Mouse (Mus musculus) neutrophil, adult 65 days (primary cell): ENCODE measurements around the gene Fam83e. TPM values are rescaled to one million over a fixed set of nuclear protein-coding genes. Genes with fewer than 3 reads are reported as not detected.

Source experiments
- total RNA-seq: library from RNA; stranded (reverse); gene quantifications from 2 replicates; pipeline ENCODE4 v1.2.4, GENCODE M21; 2023

The Fam83e gene
- total RNA-seq: 0.16 and 0.20 TPM in 2 replicates

GRCm38 (mm10) chr7:45720413-45721233 lies at the start of gene Fam83e:
Gene Fam83e (plus strand): TSS chr7:45721212.

GRCm38 (mm10) chr7:45683396-45684050 lies 37.5 kb upstream of the Fam83e start, which contains the start of gene Ntn5:
Gene Ntn5 (plus strand): TSS chr7:45684022.

DNA sequence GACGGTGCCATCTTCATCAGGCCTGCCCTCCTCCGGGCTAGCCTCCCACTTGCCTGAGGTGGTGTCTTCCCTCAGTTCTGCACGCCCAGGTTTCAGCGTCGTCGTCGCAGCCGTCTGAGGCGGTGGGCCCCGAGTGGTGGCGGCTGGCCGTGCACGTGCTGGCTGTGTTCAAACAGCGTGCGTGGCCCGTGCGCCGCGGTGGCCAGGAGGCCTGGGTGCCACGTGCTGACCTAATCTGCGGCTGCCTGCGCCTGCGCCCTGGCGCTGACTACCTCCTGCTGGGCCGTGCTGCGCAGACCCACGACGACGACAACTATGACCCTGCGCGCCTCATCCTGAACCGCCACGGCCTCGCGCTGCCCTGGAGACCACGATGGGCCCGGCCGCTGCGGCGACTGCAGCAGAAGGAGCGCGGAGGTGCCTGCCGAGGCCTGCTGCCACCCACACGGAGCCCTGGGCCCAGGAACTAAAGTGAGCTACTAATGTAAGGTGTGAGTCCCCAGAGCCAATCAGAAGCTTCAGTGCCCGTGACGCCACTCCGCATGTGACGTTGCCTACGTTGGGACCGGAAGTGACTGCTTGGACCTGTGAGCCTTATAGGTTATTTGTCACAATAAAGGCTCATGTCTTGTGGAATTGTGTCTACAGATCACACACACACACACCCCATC lies 27.0 kb upstream of the Fam83e start, which contains the start of gene Sec1:
TSS of gene Sec1 (minus strand) at position 482 of the 671 bp plus-strand sequence.

DNA sequence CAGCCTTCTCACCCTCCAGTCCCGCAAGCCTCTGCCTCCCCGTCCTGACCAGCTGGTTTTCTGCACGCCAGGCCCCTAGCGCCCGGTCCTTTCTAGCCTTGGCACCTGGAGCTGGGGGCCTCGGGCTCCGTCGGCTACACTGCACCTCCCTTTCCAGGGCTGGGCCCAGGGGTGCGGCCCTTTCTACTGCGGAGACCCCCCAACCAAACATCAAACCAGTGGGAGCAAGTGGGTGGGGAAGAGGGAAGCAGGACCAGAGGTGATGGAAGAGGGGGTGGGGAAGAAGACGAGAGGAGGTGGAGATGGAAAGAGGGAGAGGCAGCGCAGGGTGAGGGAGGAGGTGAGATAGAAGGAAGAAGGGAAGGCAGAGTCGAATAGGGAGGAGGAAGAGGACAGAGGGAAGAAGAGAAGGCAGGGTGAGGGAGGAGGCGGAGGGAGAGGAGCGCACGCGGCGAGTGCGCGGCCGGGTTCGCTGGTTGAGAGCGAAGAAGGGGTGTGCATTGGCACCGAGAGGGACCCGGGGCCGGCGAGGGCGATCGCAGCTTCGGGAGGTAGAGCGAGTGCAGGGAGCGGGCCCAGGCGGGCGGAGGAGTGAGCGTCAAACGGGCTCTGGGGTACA lies 21.4 kb upstream of the Fam83e start, which contains the start of gene Car11:
TSS of gene Car11 (plus strand) at position 321 of the 619 bp plus-strand sequence.

DNA sequence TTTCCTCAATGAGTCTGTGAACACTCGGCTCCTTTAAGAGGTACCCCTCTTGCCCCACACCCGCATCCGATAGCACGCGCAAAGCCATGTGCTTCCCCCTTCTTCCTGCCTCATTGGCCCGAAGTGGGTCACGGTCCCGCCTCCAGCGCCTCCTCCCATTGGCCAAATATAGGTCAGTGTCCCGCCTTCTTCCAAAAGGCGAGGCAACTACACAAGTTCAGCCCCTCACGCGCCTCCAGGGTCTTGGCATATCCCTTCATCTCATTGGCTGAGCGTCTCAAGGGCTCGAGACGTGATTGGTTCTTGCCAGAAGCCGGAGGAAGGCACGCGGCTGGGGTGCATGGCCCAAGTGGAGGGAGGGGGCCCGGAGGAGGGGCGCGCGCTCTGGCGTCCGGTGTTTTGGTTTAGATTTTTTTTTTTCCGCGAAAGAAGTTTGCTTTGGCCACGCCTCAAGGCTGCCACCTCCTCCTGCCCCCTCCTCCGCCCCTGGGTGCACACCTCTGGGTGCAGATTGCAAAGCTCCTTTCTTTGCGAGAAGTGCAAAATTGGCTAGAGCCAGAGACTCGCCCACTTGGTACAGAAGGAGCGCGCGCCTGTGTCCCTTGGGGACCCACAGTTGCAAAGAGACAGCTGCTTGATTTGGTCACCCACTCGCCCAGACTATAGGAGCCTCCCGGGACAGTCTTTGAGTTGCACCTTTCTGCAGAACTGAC lies 16.1 kb upstream of the Fam83e start, which contains the start of gene Dbp:
TSS of gene Dbp (plus strand) at position 359 of the 713 bp plus-strand sequence.

GRCm38 (mm10) chr7:45715090-45715708 lies 5.8 kb upstream of the Fam83e start, which contains the start of gene Rpl18:
Gene Rpl18 (plus strand): TSS chr7:45715457.

DNA sequence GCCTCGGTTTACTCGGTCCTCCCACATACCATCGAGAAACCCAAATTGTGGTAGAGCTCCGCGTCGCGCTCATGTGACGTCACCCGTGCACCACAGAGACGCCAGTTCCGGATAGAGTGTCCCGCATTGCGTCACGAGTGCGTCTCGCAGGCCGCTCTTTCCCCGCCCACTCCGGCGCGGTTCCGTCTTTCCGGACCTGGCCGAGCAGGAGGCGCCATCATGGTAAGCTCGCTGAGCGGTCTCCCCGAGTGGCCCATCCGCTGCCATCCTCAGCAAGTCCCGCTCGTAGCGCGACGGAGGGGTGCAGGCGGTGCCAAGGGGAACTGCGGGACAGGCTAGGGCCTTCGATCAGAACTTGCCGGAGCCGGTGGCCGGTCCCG lies 3.1 kb upstream of the Fam83e start, which contains the start of gene Sphk2:
TSS of gene Sphk2 (minus strand) at position 85 of the 380 bp plus-strand sequence.

GRCm38 (mm10) chr7:45725713-45726112 lies 4.7 kb downstream of the Fam83e start, which contains the start of gene Spaca4:
Gene Spaca4 (minus strand): TSS chr7:45725813.

Other genes starting within 250 kb of the Fam83e start
- gene Tulp2, start 239.3 kb upstream of the Fam83e start, total RNA-seq: not detected in 2 replicates
- 0.98 and 1.7 TPM in 2 replicates for gene Gm45808, start 234.4 kb upstream of the Fam83e start, total RNA-seq
- gene Dhdh, start 232.4 kb upstream of the Fam83e start, total RNA-seq: 3.7 and 5.4 TPM in 2 replicates
- gene Nucb1, start 210.8 kb upstream of the Fam83e start, total RNA-seq: 90.7 and 109 TPM in 2 replicates
- gene Ppp1r15a, start 194.9 kb upstream of the Fam83e start, total RNA-seq: 126 and 199 TPM in 2 replicates
- not detected in 2 replicates for gene Plekha4, start 194.9 kb upstream of the Fam83e start, total RNA-seq
- gene Hsd17b14, start 166.3 kb upstream of the Fam83e start, total RNA-seq: 0.95 TPM in 1 of 2 replicates, not detected in the other
- 24.0 and 34.0 TPM in 2 replicates for gene Bcat2, start 151.1 kb upstream of the Fam83e start, total RNA-seq
- gene Fgf21, start 105.7 kb upstream of the Fam83e start, total RNA-seq: not detected in 2 replicates
- gene Fut1, start 103.9 kb upstream of the Fam83e start, total RNA-seq: not detected in 2 replicates
- gene Izumo1, start 99.4 kb upstream of the Fam83e start, total RNA-seq: not detected in 2 replicates
- 4.3 and 5.0 TPM in 2 replicates for gene Rasip1, start 93.7 kb upstream of the Fam83e start, total RNA-seq
- gene Mamstr, start 81.2 kb upstream of the Fam83e start, total RNA-seq: 0.20 TPM in 1 of 2 replicates, not detected in the other
- not detected in 2 replicates for gene Fut2, start 54.8 kb upstream of the Fam83e start, total RNA-seq
- not detected in 2 replicates for gene Ntn5, start 37.2 kb upstream of the Fam83e start, total RNA-seq
- not detected in 2 replicates for gene Sec1, start 26.8 kb upstream of the Fam83e start, total RNA-seq
- gene Car11, start 21.4 kb upstream of the Fam83e start, total RNA-seq: not detected in 2 replicates
- gene Dbp, start 16.1 kb upstream of the Fam83e start, total RNA-seq: 5.0 and 6.3 TPM in 2 replicates
- 572 and 599 TPM in 2 replicates for gene Rpl18, start 5.8 kb upstream of the Fam83e start, total RNA-seq
- 62.3 and 77.9 TPM in 2 replicates for gene Sphk2, start 3.2 kb upstream of the Fam83e start, total RNA-seq
- gene Spaca4, start 4.6 kb downstream of the Fam83e start, total RNA-seq: not detected in 2 replicates
- not detected in 2 replicates for gene Lmtk3, start 62.5 kb downstream of the Fam83e start, total RNA-seq
- gene Sult2b1, start 63.5 kb downstream of the Fam83e start, total RNA-seq: not detected in 2 replicates
- 127 and 143 TPM in 2 replicates for gene Cyth2, start 93.4 kb downstream of the Fam83e start, total RNA-seq
- 0.27 and 0.57 TPM in 2 replicates for gene Kcnj14, start 103.6 kb downstream of the Fam83e start, total RNA-seq
- gene Grwd1, start 109.7 kb downstream of the Fam83e start, total RNA-seq: 6.0 and 6.6 TPM in 2 replicates
- gene Kdelr1, start 151.6 kb downstream of the Fam83e start, total RNA-seq: 58.9 and 60.5 TPM in 2 replicates
- gene Grin2d, start 157.2 kb downstream of the Fam83e start, total RNA-seq: 0.16 and 0.25 TPM in 2 replicates
- 0.95 TPM in 1 of 2 replicates, not detected in the other for gene Syngr4, start 175.5 kb downstream of the Fam83e start, total RNA-seq
- 3.5 and 5.3 TPM in 2 replicates for gene Tmem143, start 175.7 kb downstream of the Fam83e start, total RNA-seq
- 328 and 386 TPM in 2 replicates for gene Emp3, start 200.2 kb downstream of the Fam83e start, total RNA-seq
- 4.0 and 7.0 TPM in 2 replicates for gene Ccdc114, start 202.9 kb downstream of the Fam83e start, total RNA-seq